ENCODE assay signal across 15 mouse cellular contexts in genomic region chrX:167318819-167319396, GRCm38 (mm10). TPM values are rescaled to one million over a fixed set of nuclear protein-coding genes. Genes with fewer than 3 reads are reported as not detected.
DNase-seq lines count a peak whose midpoint lies in the region; ATAC-seq and TF ChIP-seq lines count a peak whose summit lies in the region.
"Had no signal": no experiment of that assay in that cellular context is flagged by ENCODE, and none has a peak within 500 bp of the region (broad histone marks: within the 10 kb centered on the region; RNA-seq: fewer than 3 reads in every experiment).

No protein-coding gene starts in this region.

- no peak overlapping the region for H3K9ac ChIP-seq in liver, adult 2 months (ENCODE audit: low read depth, low read length)
- H3K9ac ChIP-seq in liver, embryonic 12.5 days, result no peak overlapping the region
- H3K9ac ChIP-seq: forebrain, embryonic 13.5 days; limb, embryonic 15.5 days had no signal

- no peaks in the 10 kb centered on the region for H3K9me3 ChIP-seq in liver, embryonic 12.5 days (replicated peaks)
- H3K9me3 ChIP-seq in megakaryocyte, embryonic 14.5 days, result no peaks in the 10 kb centered on the region
- H3K9me3 ChIP-seq: forebrain, embryonic 13.5 days; limb, embryonic 15.5 days had no signal

- TF ChIP-seq CTCF in liver, adult 2 months (IDR thresholded peaks at IDR 0.05; ENCODE audit: low read depth, low read length), result no peak

- no peaks in the 10 kb centered on the region for H3K27me3 ChIP-seq in liver, adult 2 months (ENCODE audit: control insufficient read depth, insufficient read depth, low read length)
- 0 out of 2 replicates have a peak, but pooled peaks cover 4% of the 10 kb centered on the region for H3K27me3 ChIP-seq in liver, embryonic 12.5 days (replicated peaks)
- H3K27me3 ChIP-seq in megakaryocyte, embryonic 14.5 days (replicated peaks), result peaks cover 3% of the 10 kb centered on the region

- ATAC-seq in liver, embryonic 12.5 days, result no peak
- ATAC-seq: forebrain, embryonic 13.5 days; intestine, embryonic 16.5 days had no signal

- H3K4me3 ChIP-seq in liver, adult 2 months (ENCODE audit: insufficient read depth, low read depth, low read length), result no peak overlapping the region
- H3K4me3 ChIP-seq in liver, embryonic 12.5 days, result no peak overlapping the region
- peak overlapping the region; percentile 76 for H3K4me3 ChIP-seq in megakaryocyte, embryonic 14.5 days (replicated peaks)
- H3K4me3 ChIP-seq: forebrain, embryonic 13.5 days; heart, adult 2 months; limb, embryonic 15.5 days had no signal

- intact Hi-C loops in gastrocnemius, postnatal 36 days (cut with DNase I), result no loop called here

- no peak for TF ChIP-seq POLR2A in liver, adult 2 months (IDR thresholded peaks at IDR 0.05; ENCODE audit: extremely low read depth, insufficient read depth, low read length)

- no peaks in the 10 kb centered on the region for H3K36me3 ChIP-seq in liver, adult 2 months (ENCODE audit: control insufficient read depth, insufficient read depth, low read length)
- H3K36me3 ChIP-seq in liver, embryonic 12.5 days, result no peaks in the 10 kb centered on the region
- no peaks in the 10 kb centered on the region for H3K36me3 ChIP-seq in megakaryocyte, embryonic 14.5 days (replicated peaks; ENCODE audit: low read length)
- H3K36me3 ChIP-seq: limb, embryonic 15.5 days had no signal

- no peak overlapping the region for H3K27ac ChIP-seq in liver, adult 2 months (replicated peaks; ENCODE audit: insufficient read depth, low read depth, low read length)
- H3K27ac ChIP-seq in liver, embryonic 12.5 days, result no peak overlapping the region
- H3K27ac ChIP-seq: forebrain, embryonic 13.5 days; heart, adult 2 months; limb, embryonic 15.5 days had no signal

- H3K4me1 ChIP-seq in liver, adult 2 months (ENCODE audit: control insufficient read depth, insufficient read depth, low read length), result no peaks in the 10 kb centered on the region
- no peaks in the 10 kb centered on the region for H3K4me1 ChIP-seq in liver, embryonic 12.5 days
- H3K4me1 ChIP-seq in megakaryocyte, embryonic 14.5 days, result peaks cover 40% of the 10 kb centered on the region
- H3K4me1 ChIP-seq: forebrain, embryonic 13.5 days; limb, embryonic 15.5 days had no signal

- H3K4me2 ChIP-seq in liver, embryonic 12.5 days, result no peak overlapping the region
- H3K4me2 ChIP-seq: forebrain, embryonic 13.5 days; limb, embryonic 15.5 days had no signal

- H3K79me2 ChIP-seq in liver, adult 2 months (ENCODE audit: control insufficient read depth, insufficient read depth, low read length), result no peaks in the 10 kb centered on the region

- peak; percentile 33 for DNase-seq in liver, adult 2 months (ENCODE audit: extremely low read depth, low read depth, low spot score)
- peak; percentile 19 for DNase-seq in CD4-positive, CD25-positive, alpha-beta regulatory T cell, adult 2 months (ENCODE audit: low read depth, low spot score)
- DNase-seq in adipocyte (ENCODE audit: low spot score), result peak; percentile 15
- DNase-seq in right cerebral cortex, postnatal 14 days, result no peak
- DNase-seq in gastrocnemius, postnatal 36 days, result no peak
- DNase-seq in right cerebral cortex, adult 18-20 months, result no peak
- DNase-seq: embryo, embryonic 11 days; thymus, postnatal 36 days had no signal

- 72% methylated on average over 4 of the region's 4 CpGs for WGBS in liver, adult 2 months
- 23% methylated on average over 4 of the region's 4 CpGs for WGBS in liver, embryonic 12.5 days (ENCODE audit: insufficient replicate concordance)

RNA-seq across cellular contexts. Expression of gene Tlr7, which starts 11.4 kb away (rescaled TPM):
- total RNA-seq in liver, adult 2 months (2014; rRNA removed), result 1.3 and 1.5 TPM in 2 replicates
- 0.05 and 0.42 TPM in 2 replicates for polyA plus RNA-seq in liver, adult 2 months (2012; rRNA removed)
- polyA plus RNA-seq in liver, embryonic 12.5 days (2016; fragmentation: Nextera tagmentation; extraction: Ambion mirVana), result 0.42 and 0.58 TPM in 2 replicates
- polyA plus RNA-seq in megakaryocyte, embryonic 14.5 days (2012; ENCODE audit: insufficient read depth, low replicate concordance), result 0.39 TPM in 1 of 2 replicates, not detected in the other
- under 1 TPM; 0.51 to 0.81 TPM for total RNA-seq in gastrocnemius, postnatal 36 days (2021)

RNA-seq across cellular contexts. Expression of gene Tlr8, which starts 54.8 kb away (rescaled TPM):
- total RNA-seq in liver, adult 2 months (2014; rRNA removed), result 3.1 and 3.6 TPM in 2 replicates
- 0.09 and 0.10 TPM in 2 replicates for polyA plus RNA-seq in liver, adult 2 months (2012; rRNA removed)
- polyA plus RNA-seq in liver, embryonic 12.5 days (2016; fragmentation: Nextera tagmentation; extraction: Ambion mirVana), result 0.13 and 0.52 TPM in 2 replicates
- polyA plus RNA-seq in megakaryocyte, embryonic 14.5 days (2012; ENCODE audit: insufficient read depth, low replicate concordance), result 0.88 TPM in 1 of 2 replicates, not detected in the other
- under 1 TPM; 0.47 to 0.54 TPM for total RNA-seq in gastrocnemius, postnatal 36 days (2021)
- total RNA-seq: layer of hippocampus, postnatal 10 days had no signal

Comparison
In these comparisons a context has a peak if more than half of its experiments do, and no peak if none do; other contexts are left out.
1. DNase-seq: peak in liver, adult 2 months (single experiment), CD4-positive, CD25-positive, alpha-beta regulatory T cell, adult 2 months (single experiment) and adipocyte (single experiment); none in right cerebral cortex, postnatal 14 days (single experiment), gastrocnemius, postnatal 36 days (0 of 2) and right cerebral cortex, adult 18-20 months (single experiment).